ENCODE assay signal across 8 mouse cellular contexts in genomic region chr7:60004606-60005330, GRCm38 (mm10). TPM values are rescaled to one million over a fixed set of nuclear protein-coding genes. Genes with fewer than 3 reads are reported as not detected.
DNase-seq lines count a peak whose midpoint lies in the region; ATAC-seq and TF ChIP-seq lines count a peak whose summit lies in the region.

TSS of gene Snurf (minus strand) at chr7:60005049.
TSS of gene Gm38393 (minus strand) at chr7:60005064.

- H3K27me3 ChIP-seq in ES-Bruce4 (ENCODE audit: control insufficient read depth, insufficient read depth, low read length, poor library complexity, severe bottlenecking): no peaks in the 10 kb centered on the region
- no peaks in the 10 kb centered on the region for H3K27me3 ChIP-seq in forebrain, embryonic 11.5 days (ENCODE audit: control insufficient read depth, insufficient read depth, low read length)
- no peaks in the 10 kb centered on the region for H3K27me3 ChIP-seq in heart, embryonic 14.5 days (ENCODE audit: control insufficient read depth, insufficient read depth, low read length)
- no peaks in the 10 kb centered on the region for H3K27me3 ChIP-seq in liver, embryonic 12.5 days (replicated peaks)
- no peaks in the 10 kb centered on the region for H3K27me3 ChIP-seq in neural tube, embryonic 14.5 days (ENCODE audit: control insufficient read depth, insufficient read depth, low read length)

- H3K36me3 ChIP-seq in ES-Bruce4 (ENCODE audit: control insufficient read depth, insufficient read depth, low read length, poor library complexity, severe bottlenecking): no peaks in the 10 kb centered on the region
- H3K36me3 ChIP-seq in forebrain, embryonic 11.5 days (ENCODE audit: control insufficient read depth, insufficient read depth, low read length): no peaks in the 10 kb centered on the region
- no peaks in the 10 kb centered on the region for H3K36me3 ChIP-seq in heart, embryonic 14.5 days (ENCODE audit: control insufficient read depth, insufficient read depth, low read length)
- H3K36me3 ChIP-seq in liver, embryonic 12.5 days: no peaks in the 10 kb centered on the region
- no peaks in the 10 kb centered on the region for H3K36me3 ChIP-seq in neural tube, embryonic 14.5 days (ENCODE audit: control insufficient read depth, insufficient read depth, low read length)

- ATAC-seq in forebrain, embryonic 11.5 days (replicated peaks; ENCODE audit: low FRiP score): peak; percentile 64
- ATAC-seq in heart, embryonic 14.5 days (ENCODE audit: insufficient number of reproducible peaks, insufficient read depth, low FRiP score, low read depth): 0 out of 2 replicates have a peak, but pooled peaks have one; percentile 61
- ATAC-seq in liver, embryonic 12.5 days: no peak
- peak; percentile 76 for ATAC-seq in neural tube, embryonic 14.5 days (ENCODE audit: low read depth)

- H3K9ac ChIP-seq in ES-Bruce4 (ENCODE audit: low read depth, poor library complexity, severe bottlenecking): peak within 1 kb of the TSS; percentile 62
- peak within 1 kb of the TSS; percentile 60 for H3K9ac ChIP-seq in forebrain, embryonic 11.5 days (ENCODE audit: low read length)
- peak within 1 kb of the TSS; percentile 72 for H3K9ac ChIP-seq in heart, embryonic 14.5 days (ENCODE audit: low read length)
- peak within 1 kb of the TSS; percentile 67 for H3K9ac ChIP-seq in liver, embryonic 12.5 days
- H3K9ac ChIP-seq in neural tube, embryonic 14.5 days (replicated peaks; ENCODE audit: low read depth, low read length): peak within 1 kb of the TSS; percentile 69

- peak within 1 kb of the TSS; percentile 66 for H3K27ac ChIP-seq in ES-Bruce4 (ENCODE audit: insufficient read depth, low read length)
- H3K27ac ChIP-seq in forebrain, embryonic 11.5 days (ENCODE audit: low read depth, low read length): peak within 1 kb of the TSS; percentile 76
- peak within 1 kb of the TSS; percentile 14 to 39; a peak in 1 of 4 replicates for H3K27ac ChIP-seq in heart, embryonic 14.5 days (replicated peaks in 1 of 2; ENCODE audit: control insufficient read depth in 1 of 2, insufficient read depth in 1 of 2, low read depth in 2 of 2, low read length in 2 of 2)
- peak within 1 kb of the TSS; percentile 64 for H3K27ac ChIP-seq in liver, embryonic 12.5 days
- H3K27ac ChIP-seq in neural tube, embryonic 14.5 days (ENCODE audit: low read depth, low read length): peak within 1 kb of the TSS; percentile 88

- WGBS in forebrain, embryonic 11.5 days: 43% methylated on average over 30 of the region's 30 CpGs
- WGBS in heart, embryonic 14.5 days: 50% methylated on average over 30 of the region's 30 CpGs
- WGBS in liver, embryonic 12.5 days (ENCODE audit: insufficient replicate concordance): 40% methylated on average over 30 of the region's 30 CpGs
- WGBS in neural tube, embryonic 14.5 days: 53% methylated on average over 30 of the region's 30 CpGs

- TF ChIP-seq POLR2A in ES-Bruce4 (IDR thresholded peaks at IDR 0.05; ENCODE audit: insufficient read depth, low read length): peak; percentile 30

- no peak for TF ChIP-seq EP300 in ES-Bruce4 (IDR thresholded peaks at IDR 0.05; ENCODE audit: insufficient read depth, low read depth, low read length)

- H3K9me3 ChIP-seq in ES-Bruce4 (replicated peaks; ENCODE audit: control insufficient read depth, insufficient read depth, low read length, poor library complexity, severe bottlenecking): peaks cover 14% of the 10 kb centered on the region
- peaks cover 8% of the 10 kb centered on the region; the same call in 1 of the 2 replicates for H3K9me3 ChIP-seq in forebrain, embryonic 11.5 days (ENCODE audit: control insufficient read depth, low read length)
- peaks cover 17% of the 10 kb centered on the region for H3K9me3 ChIP-seq in heart, embryonic 14.5 days (ENCODE audit: control insufficient read depth, low read length)
- 0 out of 2 replicates have a peak, but pooled peaks cover 2% of the 10 kb centered on the region for H3K9me3 ChIP-seq in liver, embryonic 12.5 days (replicated peaks)
- peaks cover 3% of the 10 kb centered on the region for H3K9me3 ChIP-seq in neural tube, embryonic 14.5 days (ENCODE audit: control insufficient read depth, low read length)

- H3K4me2 ChIP-seq in forebrain, embryonic 11.5 days (ENCODE audit: low read depth, low read length, severe bottlenecking): peak within 1 kb of the TSS; percentile 49
- H3K4me2 ChIP-seq in heart, embryonic 14.5 days (ENCODE audit: low read length): peak within 1 kb of the TSS; percentile 68
- H3K4me2 ChIP-seq in liver, embryonic 12.5 days: peak within 1 kb of the TSS; percentile 72
- peak within 1 kb of the TSS; percentile 40 for H3K4me2 ChIP-seq in neural tube, embryonic 14.5 days (ENCODE audit: low read depth, low read length)

- H3K4me3 ChIP-seq in ES-Bruce4 (ENCODE audit: low read depth, low read length): peak within 1 kb of the TSS; percentile 87
- H3K4me3 ChIP-seq in forebrain, embryonic 11.5 days (ENCODE audit: low read depth, low read length): peak within 1 kb of the TSS; percentile 56
- peak within 1 kb of the TSS; percentile 55 to 62 for H3K4me3 ChIP-seq in heart, embryonic 14.5 days (ENCODE audit: control insufficient read depth in 1 of 2, insufficient read depth in 1 of 2, low read depth in 1 of 2, low read length in 2 of 2)
- peak within 1 kb of the TSS; percentile 65 for H3K4me3 ChIP-seq in liver, embryonic 12.5 days
- peak within 1 kb of the TSS; percentile 56 for H3K4me3 ChIP-seq in neural tube, embryonic 14.5 days (ENCODE audit: low read depth, low read length)

- TF ChIP-seq CTCF in ES-Bruce4 (IDR thresholded peaks at IDR 0.05; ENCODE audit: low read depth, low read length): no peak

- DNase-seq in brain, embryonic 18.5 days (ENCODE audit: low read depth, low spot score): peak; percentile 57
- peak; percentile 79 for DNase-seq in forebrain, embryonic 11.5 days (ENCODE audit: low spot score)
- DNase-seq in kidney, postnatal 14 days: peak; percentile 79
- peak; percentile 55 for DNase-seq in thymus, postnatal 4 days

- peaks cover 1% of the 10 kb centered on the region for H3K4me1 ChIP-seq in ES-Bruce4 (ENCODE audit: control insufficient read depth, insufficient read depth, low read length)
- H3K4me1 ChIP-seq in forebrain, embryonic 11.5 days (replicated peaks; ENCODE audit: control insufficient read depth, insufficient read depth, low read length): no peaks in the 10 kb centered on the region
- H3K4me1 ChIP-seq in heart, embryonic 14.5 days (ENCODE audit: control insufficient read depth in 2 of 2, insufficient read depth in 2 of 2, low read length in 2 of 2): peaks cover 2 to 4% of the 10 kb centered on the region in 2 experiments; a peak in 1 of 4 replicates
- peaks cover 7% of the 10 kb centered on the region for H3K4me1 ChIP-seq in liver, embryonic 12.5 days
- H3K4me1 ChIP-seq in neural tube, embryonic 14.5 days (ENCODE audit: control insufficient read depth, insufficient read depth, low read length): no peaks in the 10 kb centered on the region

RNA-seq across cellular contexts. Expression of gene Snurf, which starts in this region (rescaled TPM):
- polyA plus RNA-seq in ES-Bruce4 (2011; ENCODE audit: insufficient read depth, insufficient read length, low read depth, missing spikeins): 207 and 231 TPM in 2 replicates
- polyA plus RNA-seq in forebrain, embryonic 11.5 days (2014; fragmentation: Nextera tagmentation; extraction: Ambion mirVana): 84.2 and 136 TPM in 2 replicates
- 38.0 and 38.8 TPM in 2 replicates for polyA plus RNA-seq in heart, embryonic 14.5 days (2014; fragmentation: Nextera tagmentation; extraction: Ambion mirVana)
- 13.5 and 17.3 TPM in 2 replicates for polyA plus RNA-seq in liver, embryonic 12.5 days (2016; fragmentation: Nextera tagmentation; extraction: Ambion mirVana)
- polyA plus RNA-seq in neural tube, embryonic 14.5 days (2014; fragmentation: Nextera tagmentation; extraction: Ambion mirVana): 672 and 684 TPM in 2 replicates

RNA-seq across cellular contexts. Expression of gene Gm38393, which starts in this region (rescaled TPM):
- 83.6 and 87.4 TPM in 2 replicates for polyA plus RNA-seq in ES-Bruce4 (2011; ENCODE audit: insufficient read depth, insufficient read length, low read depth, missing spikeins)
- polyA plus RNA-seq in forebrain, embryonic 11.5 days (2014; fragmentation: Nextera tagmentation; extraction: Ambion mirVana): 1.7 and 1.8 TPM in 2 replicates
- polyA plus RNA-seq in heart, embryonic 14.5 days (2014; fragmentation: Nextera tagmentation; extraction: Ambion mirVana): 0.27 and 0.55 TPM in 2 replicates
- 0.24 and 0.36 TPM in 2 replicates for polyA plus RNA-seq in liver, embryonic 12.5 days (2016; fragmentation: Nextera tagmentation; extraction: Ambion mirVana)
- polyA plus RNA-seq in neural tube, embryonic 14.5 days (2014; fragmentation: Nextera tagmentation; extraction: Ambion mirVana): 7.2 and 10.6 TPM in 2 replicates

Comparison
In these comparisons a context has a peak if more than half of its experiments do, and no peak if none do; other contexts are left out.
1. H3K27ac ChIP-seq: peak in every context shown above with its lines; median percentile 88 in neural tube, embryonic 14.5 days; 76 in forebrain, embryonic 11.5 days; 66 in ES-Bruce4; 64 in liver, embryonic 12.5 days; 26 in heart, embryonic 14.5 days.